Mouse (Mus musculus): Measurements from ENCODE around the gene Vmn1r232.

GRCm38 (mm10) chr17:20966681-20967080, 47.2 kb upstream of the Vmn1r232 start:
- TF ChIP-seq GATA1 (IDR thresholded peaks at IDR 0.05; ENCODE audit: low read length) (no peak), TAL1 (IDR thresholded peaks at IDR 0.05; ENCODE audit: low read length) (no peak)

Data from erythroblast, embryonic 14.5 days (primary cell).